Mouse (Mus musculus) intestine, postnatal 0 days (tissue): Measurements from ENCODE around the gene Ptprn. TPM values are rescaled to one million over a fixed set of nuclear protein-coding genes. Genes with fewer than 3 reads are reported as not detected.
A peak's percentile ranks its signal among the peaks of the same experiment; 100 is the strongest.

Source experiments
- ATAC-seq: fragments of 200-750 bp; cut with Nextera tagmentation; 2 replicates; pipeline ENCODE4 v1.8.0; 2017; ENCODE audit warnings: mild to moderate bottlenecking, moderate TSS enrichment, moderate library complexity
- H3K27ac ChIP-seq: fragments of 300-500 bp; sonication (generic); 2 replicates; pipeline ENCODE4 v1.5.1; 2014; ENCODE audit warnings: mild to moderate bottlenecking, low read depth, low read length, moderate library complexity
- H3K27me3 ChIP-seq: fragments of 300-500 bp; sonication (generic); replicated peaks from 2 replicates; pipeline ENCODE4 v1.6.1; 2014; ENCODE audit warnings: low read length, mixed read lengths; ENCODE audit not compliant: control insufficient read depth, insufficient read depth
- H3K36me3 ChIP-seq: fragments of 300-500 bp; sonication (generic); 2 replicates; pipeline ENCODE4 v1.6.1; 2014; ENCODE audit warnings: mild to moderate bottlenecking, moderate library complexity; ENCODE audit not compliant: control insufficient read depth, insufficient read depth
- H3K4me1 ChIP-seq: fragments of 300-500 bp; sonication (generic); replicated peaks from 2 replicates; pipeline ENCODE4 v1.6.1; 2014; ENCODE audit warnings: antibody characterized with exemption, low read length, mixed read lengths; ENCODE audit not compliant: control insufficient read depth, insufficient read depth
- H3K4me2 ChIP-seq: fragments of 300-500 bp; sonication (generic); replicated peaks from 2 replicates; pipeline ENCODE4 v1.6.1; 2014; ENCODE audit warnings: low read depth, mild to moderate bottlenecking, moderate library complexity
- H3K4me3 ChIP-seq: fragments of 300-500 bp; sonication (generic); 2 replicates; pipeline ENCODE4 v1.5.1; 2014; ENCODE audit warnings: low read depth, low read length
- H3K9ac ChIP-seq: fragments of 300-500 bp; sonication (generic); 2 replicates; pipeline ENCODE4 v1.6.1; 2014; ENCODE audit warnings: mild to moderate bottlenecking, low read depth, low read length
- H3K9me3 ChIP-seq: fragments of 300-500 bp; sonication (generic); 2 replicates; pipeline ENCODE4 v1.6.1; 2016; ENCODE audit warnings: mixed run types; ENCODE audit not compliant: control insufficient read depth
- CTCF ChIP-seq: sonication (generic); IDR thresholded peaks from 2 replicates; pipeline ENCODE4 v1.5.1; 2016; ENCODE audit warnings: low read depth, mild to moderate bottlenecking, control low read depth, antibody characterized with exemption, moderate library complexity
- WGBS: fragments of 180-500 bp; shearing (Covaris S2); extraction: QIAGEN DNeasy Blood & Tissue Kit; methylation state at CpG from one replicate; pipeline ENCODE4 v1.1.7; 2014; 5-methylcytosine and 5-hydroxymethylcytosine counted together
- polyA plus RNA-seq: library from polyadenylated mRNA; unstranded; fragments of >200 nt; fragmentation: Nextera tagmentation; extraction: Ambion mirVana; gene quantifications from 2 replicates; pipeline ENCODE4 v1.2.1, GENCODE M21; 2015

Gene Ptprn
- polyA plus RNA-seq, 1 experiment from 2014 or later: 3.0 TPM

DNA sequence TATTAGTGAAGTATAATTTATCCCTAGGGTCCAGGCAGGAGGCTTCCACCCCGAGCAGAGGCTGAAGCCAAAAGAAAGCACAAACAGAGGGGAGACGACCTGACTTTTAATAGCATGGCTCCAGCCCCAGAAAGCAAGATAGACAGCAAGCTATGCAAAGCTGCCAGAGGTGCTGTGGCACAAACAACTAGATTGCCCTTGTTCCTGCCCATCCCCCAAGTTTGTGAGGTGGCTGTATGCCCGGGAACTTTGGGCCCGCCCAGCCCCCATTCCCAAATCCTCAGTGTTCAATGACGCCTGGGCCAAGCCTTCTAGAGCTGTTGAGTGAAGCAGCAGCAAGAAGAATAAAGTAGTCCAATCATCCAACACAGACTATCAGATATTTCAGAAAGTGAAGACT, 49.4 kb downstream of the Ptprn start:
- no peaks in the 10 kb centered on the region for H3K9me3 ChIP-seq
- WGBS: 41% methylated on average over 5 of the region's 5 CpGs
- H3K27ac ChIP-seq: peak overlapping the region; percentile 89
- H3K9ac ChIP-seq: no peak overlapping the region
- H3K4me1 ChIP-seq: peaks cover 14% of the 10 kb centered on the region
- no peak for ATAC-seq
- no peaks in the 10 kb centered on the region for H3K27me3 ChIP-seq
- no peak for TF ChIP-seq CTCF
- peak overlapping the region; percentile 24; the same call in 1 of the 2 replicates for H3K4me2 ChIP-seq
- peaks cover 20% of the 10 kb centered on the region for H3K36me3 ChIP-seq
- no peak overlapping the region for H3K4me3 ChIP-seq

DNA sequence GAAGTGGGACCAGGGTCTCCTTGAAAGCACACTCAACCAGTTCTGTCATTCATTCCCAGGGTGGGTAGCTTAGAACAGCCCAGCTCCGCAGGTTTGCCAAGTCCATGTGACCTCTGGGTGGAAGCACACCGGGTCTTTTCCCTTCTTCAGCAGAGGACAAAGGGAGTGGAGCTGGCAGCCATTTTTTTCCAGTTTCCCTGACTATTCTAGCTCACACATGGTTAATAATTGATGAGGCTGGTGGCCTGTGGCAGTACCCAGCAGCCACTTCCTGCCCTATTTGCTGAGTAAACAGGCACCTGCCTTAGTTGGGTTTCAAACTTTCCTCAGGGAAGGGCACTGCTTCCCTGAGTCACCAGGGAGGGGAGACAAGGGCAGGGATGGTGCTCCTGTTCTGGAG, 49.9 kb downstream of the Ptprn start:
- Histone ChIP-seq H3K4me3 (no peak overlapping the region), H3K36me3 (peaks cover 20% of the 10 kb centered on the region), H3K4me1 (peaks cover 14% of the 10 kb centered on the region), H3K4me2 (peak overlapping the region; percentile 38; the same call in 1 of the 2 replicates), H3K9me3 (no peaks in the 10 kb centered on the region), H3K9ac (no peak overlapping the region), H3K27ac (peak overlapping the region; percentile 89), H3K27me3 (no peaks in the 10 kb centered on the region)
- no peak for TF ChIP-seq CTCF
- 42% methylated on average over 2 of the region's 2 CpGs for WGBS
- peak; percentile 73 for ATAC-seq

DNA sequence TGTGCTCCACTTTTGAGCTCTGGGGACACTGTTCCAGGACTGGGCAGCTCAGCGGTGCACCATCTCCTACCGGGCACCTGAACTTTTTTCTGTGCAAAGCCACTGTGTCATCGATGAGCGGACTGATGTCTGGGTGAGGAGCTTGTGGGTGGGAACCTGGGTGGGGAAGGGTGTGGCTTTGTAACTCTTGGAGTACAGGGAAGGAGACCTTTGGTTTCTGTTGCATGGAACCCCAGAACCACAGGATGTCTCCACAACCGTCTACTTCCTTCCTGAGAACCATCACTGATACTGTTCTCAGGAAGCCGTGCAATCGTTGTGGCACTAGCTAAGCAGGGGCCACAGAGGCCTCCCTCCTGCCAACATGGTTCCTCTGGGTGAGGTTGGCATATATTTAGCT, 51.2 kb downstream of the Ptprn start:
- Histone ChIP-seq H3K27ac (peak overlapping the region; percentile 89; the same call in 1 of the 2 replicates), H3K27me3 (no peaks in the 10 kb centered on the region), H3K9me3 (no peaks in the 10 kb centered on the region), H3K4me1 (peaks cover 14% of the 10 kb centered on the region), H3K4me2 (peak overlapping the region; percentile 9; the same call in 1 of the 2 replicates), H3K4me3 (no peak overlapping the region), H3K9ac (no peak overlapping the region), H3K36me3 (peaks cover 20% of the 10 kb centered on the region)
- WGBS: 51% methylated on average over 7 of the region's 7 CpGs
- ATAC-seq: no peak
- no peak for TF ChIP-seq CTCF

DNA sequence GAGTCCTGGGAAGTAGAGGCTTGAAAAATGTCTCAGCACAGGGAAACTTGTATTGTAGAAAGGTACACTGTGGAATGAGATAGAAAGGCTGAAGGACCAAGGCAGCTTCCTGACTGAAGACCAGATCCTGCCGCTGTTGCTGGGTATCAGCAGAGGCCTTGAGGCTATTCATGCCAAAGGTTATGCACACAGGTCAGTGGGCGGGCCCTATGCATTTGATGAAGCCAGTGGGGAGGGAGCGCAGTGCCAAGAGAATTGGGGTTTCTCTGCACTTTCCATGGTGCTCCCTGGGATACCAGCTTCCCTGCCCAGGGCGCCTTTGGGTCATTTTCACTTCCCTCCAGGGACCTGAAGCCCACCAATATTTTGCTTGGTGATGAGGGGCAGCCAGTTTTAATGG, 51.8 kb downstream of the Ptprn start:
- Histone ChIP-seq H3K9ac (no peak overlapping the region), H3K4me2 (no peak overlapping the region; the same call in 1 of the 2 replicates), H3K27ac (no peak overlapping the region), H3K36me3 (peaks cover 20% of the 10 kb centered on the region), H3K4me3 (no peak overlapping the region), H3K27me3 (no peaks in the 10 kb centered on the region), H3K4me1 (peaks cover 14% of the 10 kb centered on the region), H3K9me3 (no peaks in the 10 kb centered on the region)
- 64% methylated on average over 4 of the region's 4 CpGs for WGBS
- no peak for TF ChIP-seq CTCF
- no peak for ATAC-seq

DNA sequence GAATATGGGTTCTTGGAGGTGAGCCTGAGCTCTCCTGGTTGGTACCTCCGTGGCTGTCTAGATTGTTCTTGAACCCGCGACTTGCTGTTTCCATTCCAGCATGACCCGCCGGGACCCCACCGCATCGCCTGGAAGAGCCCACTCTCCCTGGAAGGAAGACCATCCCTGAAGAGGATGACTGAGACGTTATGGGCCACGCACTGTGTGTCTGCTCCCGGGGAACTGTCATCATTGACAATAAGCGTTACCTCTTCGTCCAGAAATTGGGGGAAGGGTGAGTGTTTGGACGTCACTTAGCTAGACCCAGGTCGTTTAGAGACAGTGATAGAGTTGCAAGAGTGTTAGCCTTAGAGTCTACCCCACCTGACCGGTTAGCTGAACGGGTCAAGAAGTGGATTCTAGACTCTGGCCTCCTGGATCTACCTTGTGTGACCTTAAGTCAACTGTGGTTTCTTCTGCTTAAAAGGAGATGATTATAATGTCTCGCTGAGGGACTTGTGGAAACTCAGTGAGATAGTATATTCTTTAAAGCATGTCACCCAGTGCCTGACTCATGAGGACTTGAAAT, 53.1 kb downstream of the Ptprn start:
- H3K4me1 ChIP-seq: peaks cover 14% of the 10 kb centered on the region
- peak overlapping the region; percentile 90 for H3K9ac ChIP-seq
- peak overlapping the region; percentile 66 for H3K27ac ChIP-seq
- no peaks in the 10 kb centered on the region for H3K9me3 ChIP-seq
- WGBS: 10% methylated on average over 17 of the region's 17 CpGs
- no peak for TF ChIP-seq CTCF
- no peak for ATAC-seq
- no peaks in the 10 kb centered on the region for H3K27me3 ChIP-seq
- H3K36me3 ChIP-seq: peaks cover 20% of the 10 kb centered on the region
- H3K4me3 ChIP-seq: peak overlapping the region; percentile 85
- H3K4me2 ChIP-seq: peak overlapping the region; percentile 83

DNA sequence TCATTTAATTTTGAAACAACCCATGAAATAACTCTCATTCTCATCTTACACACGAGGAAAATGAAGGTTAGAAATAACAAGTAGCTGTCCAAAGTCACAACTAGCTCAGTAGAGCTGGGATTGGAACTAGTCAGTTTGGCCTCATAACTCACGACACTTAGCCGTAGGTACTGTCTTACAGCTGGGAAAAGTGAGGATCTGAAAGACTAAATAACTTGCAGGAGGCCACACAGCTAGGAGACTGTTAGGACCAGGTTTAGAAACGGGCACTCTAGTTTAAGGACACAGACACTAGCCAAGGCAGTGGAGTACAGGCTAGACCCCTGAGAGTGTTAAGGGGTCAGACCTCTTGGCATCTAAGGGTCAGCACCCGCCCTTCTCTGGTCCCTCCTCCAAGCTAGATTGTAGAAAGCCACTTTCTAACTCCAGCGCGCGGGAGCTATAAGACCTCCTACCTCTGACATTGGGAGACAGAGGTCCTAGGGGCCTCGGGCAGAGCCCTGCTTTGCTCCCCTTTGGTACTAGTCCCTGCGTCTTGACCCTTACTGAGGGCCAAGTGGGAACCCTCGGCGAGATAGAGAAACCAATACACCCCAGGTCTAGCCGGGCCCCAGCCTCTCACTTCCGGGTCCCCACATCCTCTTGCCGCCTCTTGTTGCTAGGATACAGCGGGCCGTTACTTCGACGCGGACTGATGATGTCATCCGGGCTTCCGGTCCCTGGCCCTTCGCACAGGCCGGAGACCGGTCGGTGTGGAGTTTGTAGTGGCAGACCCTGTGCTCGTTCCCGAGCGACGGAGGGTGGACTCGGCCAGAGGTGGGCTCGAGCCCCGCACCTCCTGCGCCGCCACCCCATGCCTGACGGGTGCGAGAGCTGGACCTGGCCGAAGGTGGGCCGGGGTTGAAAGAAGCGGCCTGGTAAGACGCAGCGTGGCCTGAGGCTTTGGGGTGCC, 53.9 kb downstream of the Ptprn start, which contains the start of the genes Glb1l and Stk16:
Glb1l (minus strand) TSS at position 678 of the 952 bp plus-strand sequence.
Stk16 (plus strand) TSS at position 703 of the 952 bp plus-strand sequence.
- H3K4me1 ChIP-seq: peaks cover 14% of the 10 kb centered on the region
- peak within 1 kb of the TSS; percentile 85 for H3K4me3 ChIP-seq
- 5% methylated on average over 42 of the region's 42 CpGs for WGBS
- peak within 1 kb of the TSS; percentile 83 for H3K4me2 ChIP-seq
- H3K9ac ChIP-seq: peak within 1 kb of the TSS; percentile 90
- peaks cover 15% of the 10 kb centered on the region for H3K36me3 ChIP-seq
- no peaks in the 10 kb centered on the region for H3K27me3 ChIP-seq
- ATAC-seq: peak; percentile 77
- TF ChIP-seq CTCF: no peak
- H3K9me3 ChIP-seq: no peaks in the 10 kb centered on the region
- H3K27ac ChIP-seq: peak within 1 kb of the TSS; percentile 66
